Mouse (Mus musculus): ENCODE results near the gene Shisa4. TPM values are rescaled to one million over a fixed set of nuclear protein-coding genes. Genes with fewer than 3 reads are reported as not detected.

The Shisa4 gene
- polyA plus RNA-seq, 1 experiment: 92.0 TPM

- Histone ChIP-seq H3K27me3 (ENCODE audit: control insufficient read depth, insufficient read depth, insufficient read length) (no peaks in the 10 kb centered on the region), H3K4me3 (no peak overlapping the region), H3K36me3 (ENCODE audit: control insufficient read depth, insufficient read depth) (peaks cover 2% of the 10 kb centered on the region), H3K79me2 (ENCODE audit: control insufficient read depth, insufficient read depth) (peaks cover under 1% of the 10 kb centered on the region), H3ac (ENCODE audit: control insufficient read depth, insufficient read length) (no peak overlapping the region), H3K4me2 (ENCODE audit: low read depth) (peak overlapping the region; percentile 24)
- TF ChIP-seq MAX (IDR thresholded peaks at IDR 0.05; ENCODE audit: low read depth): no peak
- TF ChIP-seq MYOG (IDR thresholded peaks at IDR 0.05; ENCODE audit: control insufficient read depth in 1 of 3, insufficient read depth in 1 of 3, insufficient read length in 2 of 3, low read depth in 2 of 3): peak in 1 of 3 experiments; percentile 15
- TF ChIP-seq MYOD1 (IDR thresholded peaks at IDR 0.05; ENCODE audit: control insufficient read depth in 1 of 3, insufficient read length in 2 of 3, low read depth in 2 of 3): peak in 1 of 3 experiments; percentile 45
- TF ChIP-seq POLR2A (IDR thresholded peaks at IDR 0.05; ENCODE audit: insufficient read length, low read depth): no peak
Measured at GRCm38 (mm10) chr1:135378576-135378975, 3.5 kb upstream of the Shisa4 start.

GRCm38 (mm10) chr1:135374175-135374867 is 716 bp downstream of the Shisa4 start:
- Histone ChIP-seq H3ac (ENCODE audit: control insufficient read depth, insufficient read length) (peak overlapping the region; percentile 44), H3K4me3 (peak overlapping the region; percentile 81), H3K27me3 (ENCODE audit: control insufficient read depth, insufficient read depth, insufficient read length) (no peaks in the 10 kb centered on the region), H3K4me2 (ENCODE audit: low read depth) (peak overlapping the region; percentile 85), H3K79me2 (ENCODE audit: control insufficient read depth, insufficient read depth) (peaks cover 11% of the 10 kb centered on the region), H3K36me3 (ENCODE audit: control insufficient read depth, insufficient read depth) (no peaks in the 10 kb centered on the region)
- TF ChIP-seq POLR2AphosphoS2 (IDR thresholded peaks at IDR 0.05; ENCODE audit: insufficient read length, low read depth) (peak; percentile 11), TCF12 (IDR thresholded peaks at IDR 0.05; ENCODE audit: insufficient read depth, poor library complexity, severe bottlenecking) (no peak)

GRCm38 (mm10) chr1:135373171-135373677 is 1.8 kb downstream of the Shisa4 start:
- Histone ChIP-seq H3K79me2 (ENCODE audit: control insufficient read depth, insufficient read depth) (peaks cover 11% of the 10 kb centered on the region), H3K4me2 (ENCODE audit: low read depth) (peak overlapping the region; percentile 64), H3K27me3 (ENCODE audit: control insufficient read depth, insufficient read depth, insufficient read length) (no peaks in the 10 kb centered on the region), H3K36me3 (ENCODE audit: control insufficient read depth, insufficient read depth) (no peaks in the 10 kb centered on the region), H3ac (ENCODE audit: control insufficient read depth, insufficient read length) (no peak overlapping the region), H3K4me3 (peak overlapping the region; percentile 81)
- no peak for TF ChIP-seq TCF3 (IDR thresholded peaks at IDR 0.05; ENCODE audit: insufficient read length, low read depth)
- TF ChIP-seq USF1 (IDR thresholded peaks at IDR 0.05; ENCODE audit: low read depth): no peak
- no peak for TF ChIP-seq REST (IDR thresholded peaks at IDR 0.05; ENCODE audit: insufficient read depth, insufficient read length)
- TF ChIP-seq E2F4 (IDR thresholded peaks at IDR 0.05; ENCODE audit: insufficient read depth): no peak
- TF ChIP-seq SRF (IDR thresholded peaks at IDR 0.05; ENCODE audit: control insufficient read depth, insufficient read length, low read depth): no peak
- TF ChIP-seq MYOD1 (IDR thresholded peaks at IDR 0.05; ENCODE audit: control insufficient read depth in 1 of 3, insufficient read length in 2 of 3, low read depth in 2 of 3): no peak
- TF ChIP-seq TCF12 (IDR thresholded peaks at IDR 0.05; ENCODE audit: insufficient read depth, poor library complexity, severe bottlenecking): no peak
- no peak for TF ChIP-seq CEBPB (IDR thresholded peaks at IDR 0.05; ENCODE audit: insufficient read depth, poor library complexity, severe bottlenecking)
- TF ChIP-seq MAX (IDR thresholded peaks at IDR 0.05; ENCODE audit: low read depth): no peak
- TF ChIP-seq POLR2AphosphoS2 (IDR thresholded peaks at IDR 0.05; ENCODE audit: insufficient read length, low read depth): no peak
- no peak for TF ChIP-seq MYOG (IDR thresholded peaks at IDR 0.05; ENCODE audit: control insufficient read depth in 1 of 3, insufficient read depth in 1 of 3, insufficient read length in 2 of 3, low read depth in 2 of 3)
- TF ChIP-seq POLR2A (IDR thresholded peaks at IDR 0.05; ENCODE audit: insufficient read length, low read depth): no peak

- TF ChIP-seq USF1 (IDR thresholded peaks at IDR 0.05; ENCODE audit: low read depth) (no peak), MYOD1 (IDR thresholded peaks at IDR 0.05; ENCODE audit: control insufficient read depth in 1 of 3, insufficient read length in 2 of 3, low read depth in 2 of 3) (no peak), POLR2A (IDR thresholded peaks at IDR 0.05; ENCODE audit: insufficient read length, low read depth) (no peak), SRF (IDR thresholded peaks at IDR 0.05; ENCODE audit: control insufficient read depth, insufficient read length, low read depth) (no peak)
- no peak overlapping the region for H3ac ChIP-seq (ENCODE audit: control insufficient read depth, insufficient read length)
- no peaks in the 10 kb centered on the region for H3K27me3 ChIP-seq (ENCODE audit: control insufficient read depth, insufficient read depth, insufficient read length)
- H3K79me2 ChIP-seq (ENCODE audit: control insufficient read depth, insufficient read depth): peaks cover 11% of the 10 kb centered on the region
- peak overlapping the region; percentile 95 for H3K4me2 ChIP-seq (ENCODE audit: low read depth)
- no peaks in the 10 kb centered on the region for H3K36me3 ChIP-seq (ENCODE audit: control insufficient read depth, insufficient read depth)
- H3K4me3 ChIP-seq: peak overlapping the region; percentile 27
Measured at GRCm38 (mm10) chr1:135369415-135369814, 5.6 kb downstream of the Shisa4 start.

GRCm38 (mm10) chr1:135368982-135369381 is 6.1 kb downstream of the Shisa4 start:
- peak overlapping the region; percentile 27 for H3K4me3 ChIP-seq
- TF ChIP-seq TCF3 (IDR thresholded peaks at IDR 0.05; ENCODE audit: insufficient read length, low read depth): no peak
- peak; percentile 51 for TF ChIP-seq POLR2AphosphoS2 (IDR thresholded peaks at IDR 0.05; ENCODE audit: insufficient read length, low read depth)
- H3K4me2 ChIP-seq (ENCODE audit: low read depth): peak overlapping the region; percentile 95
- H3ac ChIP-seq (ENCODE audit: control insufficient read depth, insufficient read length): no peak overlapping the region
- H3K36me3 ChIP-seq (ENCODE audit: control insufficient read depth, insufficient read depth): no peaks in the 10 kb centered on the region
- no peaks in the 10 kb centered on the region for H3K27me3 ChIP-seq (ENCODE audit: control insufficient read depth, insufficient read depth, insufficient read length)
- peaks cover 11% of the 10 kb centered on the region for H3K79me2 ChIP-seq (ENCODE audit: control insufficient read depth, insufficient read depth)
